Mouse (Mus musculus) C2C12 (cell line): ENCODE data around the gene Gm13084. TPM values are rescaled to one million over a fixed set of nuclear protein-coding genes. Genes with fewer than 3 reads are reported as not detected.
"Not testable (repeated sequence)": the region's sequence is repeated elsewhere in the genome, so short reads cannot be mapped to it uniquely, and the experiment has no call there.

Experiments used
- H3K27me3 ChIP-seq: one replicate; pipeline ENCODE4 v1.6.1; 2011; ENCODE audit not compliant: control insufficient read depth, insufficient read depth, insufficient read length
- H3K36me3 ChIP-seq: one replicate; pipeline ENCODE4 v1.6.1; 2011; ENCODE audit not compliant: control insufficient read depth, insufficient read depth
- H3K4me3 ChIP-seq: one replicate; pipeline ENCODE4 v1.5.1; 2011; ENCODE audit warnings: mild to moderate bottlenecking, control low read depth; ENCODE audit not compliant: poor library complexity, insufficient read depth, severe bottlenecking
- H3K79me2 ChIP-seq: one replicate; pipeline ENCODE4 v1.6.1; 2011; ENCODE audit not compliant: control insufficient read depth, insufficient read depth
- H3K79me3 ChIP-seq: one replicate; pipeline ENCODE4 v1.6.1; 2011; ENCODE audit warnings: low read depth, control low read depth
- H3ac ChIP-seq: one replicate; pipeline ENCODE3; 2011; ENCODE audit warnings: low read depth; ENCODE audit not compliant: control insufficient read depth, insufficient read length
- CEBPB ChIP-seq: IDR thresholded peaks from one replicate; pipeline ENCODE4 v1.6.1; 2011; ENCODE audit warnings: low read depth, mild to moderate bottlenecking, control low read depth, moderate library complexity
- CTCF ChIP-seq: IDR thresholded peaks from one replicate; pipeline ENCODE4 v1.5.1; 2011; ENCODE audit not compliant: control insufficient read depth, insufficient read depth, insufficient read length
- FOSL1 ChIP-seq: IDR thresholded peaks from one replicate; pipeline ENCODE4 v1.8.0; 2011; ENCODE audit warnings: mild to moderate bottlenecking, low read length; ENCODE audit not compliant: poor library complexity, insufficient read depth, severe bottlenecking
- MAX ChIP-seq: IDR thresholded peaks from one replicate; pipeline ENCODE4 v1.6.1; 2011; ENCODE audit warnings: mild to moderate bottlenecking, control low read depth
- MYOD1 ChIP-seq: IDR thresholded peaks from one replicate; pipeline ENCODE4 v1.6.1; 2011; ENCODE audit warnings: low read depth; ENCODE audit not compliant: control insufficient read depth, insufficient read length
- MYOG ChIP-seq: IDR thresholded peaks from one replicate; pipeline ENCODE4 v1.6.1; 2011; ENCODE audit not compliant: control insufficient read depth, insufficient read length; ENCODE audit errors: extremely low read depth
- USF1 ChIP-seq: IDR thresholded peaks from one replicate; pipeline ENCODE4 v1.6.1; 2011; ENCODE audit warnings: low read depth, mild to moderate bottlenecking, control low read depth, moderate library complexity
- long read RNA-seq, 2 experiments: library from polyadenylated mRNA; unstranded; transcript quantifications; one replicate each; pipeline ENCODE4 v2.0.0; 2019 to 2020
- polyA plus RNA-seq: library from polyadenylated mRNA; unstranded; fragments of >200 nt; fragmentation: generic; extraction: Trizol; gene quantifications from one replicate; pipeline ENCODE4 v1.2.1, GENCODE M21; 2012; ENCODE audit warnings: missing spikeins

The Gm13084 gene
- not detected for polyA plus RNA-seq
- long read RNA-seq, experiment 1 = 0 reads
- long read RNA-seq, experiment 2 = 0 reads

- no peak within 1 kb of the TSS for H3ac ChIP-seq
- H3K36me3 ChIP-seq = no peaks in the 10 kb centered on the region
- H3K79me3 ChIP-seq = no peaks in the 10 kb centered on the region
- TF ChIP-seq FOSL1 = no peak
- no peak for TF ChIP-seq USF1
- TF ChIP-seq MYOD1 = no peak
- no peak for TF ChIP-seq CTCF
- TF ChIP-seq MYOG = no peak
- no peak for TF ChIP-seq MAX
- no peak for TF ChIP-seq CEBPB
- no peaks in the 10 kb centered on the region for H3K79me2 ChIP-seq
- no peak within 1 kb of the TSS for H3K4me3 ChIP-seq
- H3K27me3 ChIP-seq = no peaks in the 10 kb centered on the region
Observed at GRCm38 (mm10) chr4:143815993-143816392, at the start of gene Gm13084. TSS of gene Gm13084 (minus strand) at chr4:143816093.

GRCm38 (mm10) chr4:143846197-143846596 lies 30.3 kb upstream of the Gm13084 start, which contains the start of gene Gm13103:
TSS of gene Gm13103 (plus strand) at chr4:143846497.
- H3K36me3 ChIP-seq, H3K27me3 ChIP-seq, H3K79me3 ChIP-seq, H3K4me3 ChIP-seq, H3K79me2 ChIP-seq, H3ac ChIP-seq: not testable (repeated sequence)

DNA sequence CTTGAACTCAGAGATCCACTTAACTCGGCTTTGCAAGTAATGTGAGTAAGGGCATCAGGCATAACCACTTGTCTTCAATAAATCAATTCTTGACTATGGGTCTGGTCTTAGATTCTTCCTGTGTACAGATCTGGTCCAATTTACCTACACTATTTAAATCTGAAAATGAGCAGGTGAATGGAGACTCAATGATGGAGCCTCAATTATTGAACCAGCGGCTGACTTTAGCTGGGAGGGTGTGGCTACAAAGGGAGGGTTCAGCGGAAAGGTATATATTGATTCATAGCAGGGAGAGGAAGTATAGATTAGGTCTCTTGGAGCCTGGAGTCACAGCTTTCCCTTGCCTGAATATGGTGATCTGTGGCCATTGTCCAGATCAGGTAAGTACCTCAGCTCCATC lies 26.8 kb downstream of the Gm13084 start, which contains the start of gene Gm13023:
Gene Gm13023, plus strand, starts transcription at position 301 of the 400 bp plus-strand sequence.
- not testable (repeated sequence) for H3K79me3 ChIP-seq, H3K27me3 ChIP-seq, H3K36me3 ChIP-seq, H3K4me3 ChIP-seq, H3K79me2 ChIP-seq, H3ac ChIP-seq

Other genes starting within 250 kb of the Gm13084 start
- gene Gm13083, start 201.1 kb downstream of the Gm13084 start, polyA plus RNA-seq = 0.07 TPM
- not detected for gene Gm13088, start 158.8 kb downstream of the Gm13084 start, polyA plus RNA-seq
- not detected for gene Gm13089, start 113.4 kb downstream of the Gm13084 start, polyA plus RNA-seq
- 0.09 TPM for gene Gm13078, start 96.6 kb downstream of the Gm13084 start, polyA plus RNA-seq
- not detected for gene Gm13023, start 26.7 kb downstream of the Gm13084 start, polyA plus RNA-seq
- gene Gm13103, start 30.4 kb upstream of the Gm13084 start, polyA plus RNA-seq = not detected
- gene Pramef6, start 84.3 kb upstream of the Gm13084 start, polyA plus RNA-seq = 0.07 TPM
- 0.04 TPM for gene Pramef25, start 134.9 kb upstream of the Gm13084 start, polyA plus RNA-seq
- not detected for gene Gm13101, start 150.9 kb upstream of the Gm13084 start, polyA plus RNA-seq
- gene Pramef17, start 178.3 kb upstream of the Gm13084 start, polyA plus RNA-seq = not detected
- not detected for gene Pramel4, start 243.0 kb upstream of the Gm13084 start, polyA plus RNA-seq